Mouse (Mus musculus) myocyte (in vitro differentiated cells): ENCODE results near the gene Coq10b.

Experiments
- CEBPB ChIP-seq: IDR thresholded peaks from 2 replicates; pipeline ENCODE4 v1.6.1; 2011; ENCODE audit warnings: mild to moderate bottlenecking, moderate library complexity; ENCODE audit not compliant: poor library complexity, insufficient read depth, severe bottlenecking
- MYOG ChIP-seq, 3 experiments: IDR thresholded peaks; one replicate each; pipeline ENCODE4 v1.6.1; 2011; ENCODE audit warnings: control low read depth in 2 of 3, low read depth in 2 of 3, mild to moderate bottlenecking in 2 of 3; ENCODE audit not compliant: insufficient read length in 2 of 3, control insufficient read depth in 1 of 3, insufficient read depth in 1 of 3
- POLR2A ChIP-seq: IDR thresholded peaks from one replicate; pipeline ENCODE4 v1.6.1; 2011; ENCODE audit warnings: low read depth, mild to moderate bottlenecking, control low read depth, moderate library complexity; ENCODE audit not compliant: insufficient read length
- SRF ChIP-seq: IDR thresholded peaks from one replicate; pipeline ENCODE4 v1.6.1; 2011; ENCODE audit warnings: low read depth; ENCODE audit not compliant: control insufficient read depth, insufficient read length
- TCF12 ChIP-seq: IDR thresholded peaks from one replicate; pipeline ENCODE4 v1.6.1; 2011; ENCODE audit warnings: mild to moderate bottlenecking, control low read depth; ENCODE audit not compliant: poor library complexity, insufficient read depth, severe bottlenecking
- USF1 ChIP-seq: IDR thresholded peaks from one replicate; pipeline ENCODE4 v1.6.1; 2011; ENCODE audit warnings: low read depth, mild to moderate bottlenecking, control low read depth, moderate library complexity

GRCm38 (mm10) chr1:55053596-55053995 lies 1.0 kb downstream of the Coq10b start:
- TF ChIP-seq MYOG (IDR thresholded peaks at IDR 0.05; ENCODE audit: control insufficient read depth in 1 of 3, insufficient read depth in 1 of 3, insufficient read length in 2 of 3, low read depth in 2 of 3) (no peak), POLR2A (no peak), TCF12 (no peak), CEBPB (no peak), USF1 (no peak), SRF (no peak)
